Mouse (Mus musculus) erythroblast, embryonic 14.5 days (primary cell): ENCODE measurements around the gene Os9.

Experiments used
- GATA1 ChIP-seq: IDR thresholded peaks from 2 replicates; pipeline ENCODE4 v1.6.1; 2012; ENCODE audit warnings: low read length, inconsistent platforms, mixed read lengths
- TAL1 ChIP-seq: IDR thresholded peaks from 3 replicates; pipeline ENCODE4 v1.6.1; 2012; ENCODE audit warnings: low read length, inconsistent platforms, mixed read lengths

GRCm38 (mm10) chr10:127154652-127155051 lies 33.7 kb upstream of the Os9 start:
- TF ChIP-seq TAL1: no peak
- TF ChIP-seq GATA1: no peak
